Mouse (Mus musculus): Measurements from ENCODE around the gene Itih5. TPM values are rescaled to one million over a fixed set of nuclear protein-coding genes. Genes with fewer than 3 reads are reported as not detected.

Gene Itih5
- total and polyA plus RNA-seq, 3 experiments = not detected

GRCm38 (mm10) chr2:10293556-10294206, 140.3 kb downstream of the Itih5 start:
- Histone ChIP-seq H3K9me3 (replicated peaks; ENCODE audit: insufficient read depth, low read length) (no peaks in the 10 kb centered on the region), H3K27ac (ENCODE audit: control insufficient read depth, low read depth, low read length) (no peak overlapping the region), H3K36me3 (ENCODE audit: control insufficient read depth in 1 of 2, insufficient read depth in 2 of 2, low read length in 2 of 2) (no peaks in the 10 kb centered on the region), H3K27me3 (ENCODE audit: control insufficient read depth in 1 of 2, insufficient read depth in 2 of 2, low read length in 2 of 2) (no peaks in the 10 kb centered on the region), H3K4me3 (ENCODE audit: control insufficient read depth in 1 of 2, insufficient read depth in 1 of 2, low read depth in 2 of 2, low read length in 2 of 2) (no peak overlapping the region), H3K4me1 (ENCODE audit: control insufficient read depth in 1 of 2, insufficient read depth in 2 of 2, low read length in 2 of 2) (no peaks in the 10 kb centered on the region), H3K79me2 (ENCODE audit: control insufficient read depth, insufficient read depth, low read length, poor library complexity) (no peaks in the 10 kb centered on the region), H3K9ac (ENCODE audit: control insufficient read depth, low read depth, low read length, poor library complexity, severe bottlenecking) (no peak overlapping the region)
- TF ChIP-seq MAX (IDR thresholded peaks at IDR 0.05; ENCODE audit: low read length) (no peak), GATA1 (IDR thresholded peaks at IDR 0.05; ENCODE audit: low read depth, low read length) (no peak), MAZ (IDR thresholded peaks at IDR 0.05; ENCODE audit: low read depth, low read length) (no peak), NRF1 (IDR thresholded peaks at IDR 0.05; ENCODE audit: insufficient read depth, low read depth, low read length, poor library complexity, severe bottlenecking) (no peak), ZC3H11A (IDR thresholded peaks at IDR 0.05; ENCODE audit: low read depth, low read length) (no peak), TAL1 (IDR thresholded peaks at IDR 0.05; ENCODE audit: low read length) (no peak), CHD1 (IDR thresholded peaks at IDR 0.05; ENCODE audit: low read depth, low read length) (no peak), RCOR1 (IDR thresholded peaks at IDR 0.05; ENCODE audit: low read depth, low read length) (no peak), USF1 (IDR thresholded peaks at IDR 0.05; ENCODE audit: low read depth, low read length) (no peak), GABPA (IDR thresholded peaks at IDR 0.05; ENCODE audit: low read depth, low read length) (no peak), ZNF384 (IDR thresholded peaks at IDR 0.05; ENCODE audit: low read depth, low read length) (no peak), ELF1 (IDR thresholded peaks at IDR 0.05; ENCODE audit: low read depth, low read length) (no peak), MEF2A (IDR thresholded peaks at IDR 0.05; ENCODE audit: extremely low read depth, insufficient replicate concordance, low read depth, low read length, poor library complexity, severe bottlenecking) (no peak), TCF12 (IDR thresholded peaks at IDR 0.05; ENCODE audit: low read depth, low read length) (no peak)
- no peak for DNase-seq (ENCODE audit: low read depth, low spot score)

DNA sequence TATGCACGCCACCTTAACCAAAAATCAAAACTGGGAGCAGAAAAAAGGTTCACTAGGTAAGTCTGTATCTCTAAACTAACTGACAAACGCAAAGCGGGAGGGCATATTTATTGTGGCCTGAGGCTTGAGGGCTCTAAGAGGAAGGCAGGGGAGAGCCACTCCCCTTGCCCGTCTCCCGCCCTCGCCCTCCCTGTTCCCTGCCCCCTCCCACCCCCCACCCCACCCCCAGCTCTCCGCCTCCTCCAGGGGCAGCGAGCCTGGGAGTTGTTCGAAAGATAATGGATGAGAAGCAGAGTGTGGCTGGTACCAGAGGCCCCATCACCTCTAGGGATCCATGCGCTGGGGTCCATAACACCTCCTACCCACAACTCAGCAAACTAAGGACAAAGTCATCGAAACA, 142.5 kb downstream of the Itih5 start:
- TF ChIP-seq TAL1 (IDR thresholded peaks at IDR 0.05; ENCODE audit: low read length) = no peak
- TF ChIP-seq MAZ (IDR thresholded peaks at IDR 0.05; ENCODE audit: low read depth, low read length) = no peak
- no peak for TF ChIP-seq NELFE (IDR thresholded peaks at IDR 0.05; ENCODE audit: low read depth, low read length)
- TF ChIP-seq POLR2AphosphoS5 (IDR thresholded peaks at IDR 0.05; ENCODE audit: borderline replicate concordance, low read depth, low read length) = no peak
- no peak for TF ChIP-seq SMC3 (IDR thresholded peaks at IDR 0.05; ENCODE audit: low read depth, low read length)
- TF ChIP-seq KAT2A (conservative IDR thresholded peaks at IDR 0.05; ENCODE audit: low read depth, low read length) = no peak
- no peak for TF ChIP-seq MEF2A (IDR thresholded peaks at IDR 0.05; ENCODE audit: extremely low read depth, insufficient replicate concordance, low read depth, low read length, poor library complexity, severe bottlenecking)
- no peak for TF ChIP-seq ZMIZ1 (IDR thresholded peaks at IDR 0.05; ENCODE audit: low read depth, low read length)
- TF ChIP-seq ETS1 (IDR thresholded peaks at IDR 0.05; ENCODE audit: low read depth, low read length) = no peak
- no peak for TF ChIP-seq JUND (IDR thresholded peaks at IDR 0.05; ENCODE audit: low read depth, low read length)
- no peak for TF ChIP-seq POLR2A (IDR thresholded peaks at IDR 0.05; ENCODE audit: control insufficient read depth in 1 of 2, insufficient read depth in 1 of 2, low read depth in 1 of 2, low read length in 2 of 2, poor library complexity in 1 of 2)
- no peak for TF ChIP-seq MYC (IDR thresholded peaks at IDR 0.05; ENCODE audit: low read depth, low read length)
- no peak for TF ChIP-seq USF1 (IDR thresholded peaks at IDR 0.05; ENCODE audit: low read depth, low read length)
- no peak for TF ChIP-seq CTCF (IDR thresholded peaks at IDR 0.05 in 2 of 3, conservative IDR thresholded peaks at IDR 0.05 in 1 of 3; ENCODE audit: control insufficient read depth in 1 of 3, insufficient read depth in 1 of 3, low read depth in 2 of 3, low read length in 3 of 3, poor library complexity in 1 of 3, severe bottlenecking in 1 of 3)
- no peak for TF ChIP-seq RAD21 (IDR thresholded peaks at IDR 0.05; ENCODE audit: low read depth, low read length)
- no peak for TF ChIP-seq TBP (IDR thresholded peaks at IDR 0.05; ENCODE audit: low read depth, low read length)
- no peak for TF ChIP-seq UBTF (IDR thresholded peaks at IDR 0.05; ENCODE audit: borderline replicate concordance, insufficient read depth, low read depth, low read length)
- no peak for TF ChIP-seq GABPA (IDR thresholded peaks at IDR 0.05; ENCODE audit: low read depth, low read length)
- H3K9me3 ChIP-seq (replicated peaks; ENCODE audit: insufficient read depth, low read length) = no peaks in the 10 kb centered on the region
- no peaks in the 10 kb centered on the region for H3K36me3 ChIP-seq (ENCODE audit: control insufficient read depth in 1 of 2, insufficient read depth in 2 of 2, low read length in 2 of 2)

More for the DNA sequence above, 142.5 kb downstream of the Itih5 start:
- H3K27me3 ChIP-seq (ENCODE audit: control insufficient read depth in 1 of 2, insufficient read depth in 2 of 2, low read length in 2 of 2) = no peaks in the 10 kb centered on the region
- no peak overlapping the region for H3K9ac ChIP-seq (ENCODE audit: control insufficient read depth, low read depth, low read length, poor library complexity, severe bottlenecking)
- no peaks in the 10 kb centered on the region for H3K79me2 ChIP-seq (ENCODE audit: control insufficient read depth, insufficient read depth, low read length, poor library complexity)
- H3K4me3 ChIP-seq (ENCODE audit: control insufficient read depth in 1 of 2, insufficient read depth in 1 of 2, low read depth in 2 of 2, low read length in 2 of 2) = no peak overlapping the region
- H3K27ac ChIP-seq (ENCODE audit: control insufficient read depth, low read depth, low read length) = no peak overlapping the region
- DNase-seq (ENCODE audit: low read depth, low spot score) = no peak
- H3K4me1 ChIP-seq (ENCODE audit: control insufficient read depth in 1 of 2, insufficient read depth in 2 of 2, low read length in 2 of 2) = no peaks in the 10 kb centered on the region
